Mouse (Mus musculus) spleen, postnatal 10 days (tissue): ENCODE results near the gene Cd209c.

Experiments used
- DNase-seq, 2 experiments: peaks; one replicate each; pipeline ENCODE4 v3.0.0; 2021 to 2022; ENCODE audit warnings: low spot score in 2 of 2

Cd209c gene

DNA sequence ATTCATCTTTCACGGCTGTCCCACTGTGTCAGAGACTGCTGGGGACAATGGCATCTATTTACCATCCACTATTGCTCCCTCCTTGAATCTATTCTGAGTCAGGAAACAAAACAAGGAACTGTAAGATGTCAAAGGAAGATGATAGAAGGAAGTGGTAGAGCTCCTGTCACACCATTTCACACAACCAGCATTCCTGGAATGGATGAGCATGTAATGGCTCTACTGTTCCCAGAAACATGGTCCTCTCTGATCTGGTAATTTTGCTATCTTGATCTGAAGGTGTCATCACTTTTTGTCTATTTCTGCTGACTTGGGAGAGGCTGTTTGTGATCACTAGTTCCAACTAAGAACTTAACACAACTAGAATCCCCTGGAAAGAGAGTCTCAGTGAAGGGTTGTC lies at the start of gene Cd209c:
TSS of gene Cd209c (minus strand) at position 101 of the 400 bp plus-strand sequence.
- DNase-seq = no peak

DNA sequence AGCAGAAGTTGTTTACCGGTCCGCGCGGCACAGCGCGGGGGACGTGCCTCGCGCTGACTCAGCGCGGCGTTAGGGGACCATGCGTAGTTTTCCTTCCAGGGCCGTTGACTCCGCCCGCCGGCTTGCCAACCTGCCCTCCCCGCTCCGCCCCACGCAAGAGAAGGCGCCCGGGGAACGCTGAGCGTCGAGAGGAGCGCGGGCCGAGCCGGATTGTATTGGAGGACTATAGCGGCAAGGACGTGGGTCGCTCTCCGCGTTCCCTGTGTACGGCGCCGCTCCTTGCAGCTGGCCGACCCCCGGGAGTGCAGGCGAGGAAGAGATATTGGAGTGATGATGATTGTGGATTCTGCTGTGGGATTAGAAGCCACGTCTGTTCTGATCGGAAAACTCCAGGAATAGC lies 39.7 kb upstream of the Cd209c start:
- DNase-seq = no peak

DNA sequence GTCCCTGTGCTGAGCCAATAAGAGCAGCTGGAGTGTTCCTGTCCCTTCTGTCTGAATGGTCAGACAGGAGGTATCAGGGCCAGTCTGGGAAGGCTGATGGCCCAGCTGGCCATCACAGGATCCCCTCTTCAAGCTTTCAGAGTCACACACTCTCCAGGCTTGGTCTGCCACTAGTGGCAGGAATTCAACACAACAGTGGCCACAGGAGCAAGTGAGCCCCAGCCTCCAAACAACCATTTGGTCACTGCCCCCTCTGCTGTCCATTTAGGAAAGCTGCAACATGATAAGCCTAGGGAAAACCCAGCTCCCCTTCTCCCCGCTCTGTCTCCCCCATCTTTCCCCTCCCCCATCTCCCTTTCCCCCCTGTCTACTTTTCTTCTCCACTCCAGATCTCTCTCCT lies 1.5 kb upstream of the Cd209c start:
- DNase-seq = peak in 1 of 2 experiments; percentile 30

DNA sequence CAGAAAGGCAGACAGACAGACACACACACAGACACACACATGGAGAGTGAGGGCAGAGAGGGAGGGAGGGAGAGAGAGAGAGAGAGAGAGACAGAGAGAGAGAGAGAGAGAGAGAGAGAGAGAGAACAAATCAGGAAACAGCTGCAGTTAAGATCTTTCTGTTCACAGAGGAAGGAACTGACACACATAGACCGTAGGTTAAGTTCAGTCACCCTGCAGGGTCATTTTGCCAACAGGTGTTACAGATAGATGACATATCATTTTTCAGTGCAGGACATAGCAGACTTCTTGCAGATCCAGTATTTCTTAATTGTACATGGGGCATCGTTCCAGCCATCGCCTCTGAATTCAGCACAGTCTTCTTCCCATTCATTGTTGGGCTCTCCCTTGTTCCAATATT lies 14.5 kb downstream of the Cd209c start:
- DNase-seq = no peak

DNA sequence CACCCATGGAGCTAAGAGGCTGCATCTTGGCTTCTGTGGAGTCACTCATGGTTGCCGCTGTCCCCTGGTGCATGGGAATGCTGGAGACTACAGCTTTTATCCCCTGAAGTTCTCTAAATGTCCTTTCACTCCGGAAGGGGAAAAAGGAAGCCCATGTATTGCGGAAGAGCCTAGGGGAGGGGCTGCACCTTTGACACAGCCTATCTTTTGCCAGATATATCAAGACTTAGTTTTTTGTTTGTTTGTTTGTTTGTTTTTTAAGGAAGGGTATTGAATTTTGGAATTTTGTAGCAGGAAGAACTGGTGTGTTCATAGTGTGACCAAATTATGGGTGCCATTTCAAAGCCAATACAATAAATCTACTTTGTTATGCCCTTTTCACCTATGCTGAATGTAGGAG lies 27.8 kb downstream of the Cd209c start, which contains the start of gene Cd209b:
TSS of gene Cd209b (minus strand) at position 101 of the 400 bp plus-strand sequence.
- no peak for DNase-seq
